Mouse (Mus musculus) liver, postnatal 0 days (tissue): ENCODE data around the gene Nucb1. TPM values are rescaled to one million over a fixed set of nuclear protein-coding genes. Genes with fewer than 3 reads are reported as not detected.
"Not testable (repeated sequence)": the region's sequence is repeated elsewhere in the genome, so short reads cannot be mapped to it uniquely, and the experiment has no call there.

Experiments
- ATAC-seq: fragments of 200-750 bp; cut with Nextera tagmentation; 2 replicates; pipeline ENCODE4 v1.8.0; 2017; ENCODE audit warnings: mild to moderate bottlenecking, moderate library complexity
- DNase-seq: peaks from one replicate; pipeline ENCODE4 v3.0.0-alpha.2; 2016
- H3K27ac ChIP-seq: fragments of 300-500 bp; sonication (generic); 2 replicates; pipeline ENCODE4 v1.5.1; 2014; ENCODE audit warnings: antibody characterized with exemption, moderate library complexity, mild to moderate bottlenecking, low read depth
- H3K27me3 ChIP-seq: fragments of 300-500 bp; sonication (generic); 2 replicates; pipeline ENCODE4 v1.6.1; 2014; ENCODE audit warnings: low read length, control low read depth, mixed read lengths; ENCODE audit not compliant: insufficient read depth
- H3K36me3 ChIP-seq: fragments of 300-500 bp; sonication (generic); replicated peaks from 2 replicates; pipeline ENCODE4 v1.6.1; 2014; ENCODE audit warnings: mild to moderate bottlenecking, control low read depth, low read length, moderate library complexity, mixed read lengths; ENCODE audit not compliant: insufficient read depth
- H3K4me1 ChIP-seq: fragments of 300-500 bp; sonication (generic); 2 replicates; pipeline ENCODE4 v1.6.1; 2014; ENCODE audit warnings: antibody characterized with exemption, mild to moderate bottlenecking, control low read depth; ENCODE audit not compliant: insufficient read depth
- H3K4me2 ChIP-seq: fragments of 300-500 bp; sonication (generic); 2 replicates; pipeline ENCODE4 v1.6.1; 2014; ENCODE audit warnings: low read depth, mild to moderate bottlenecking, low read length, moderate library complexity, mixed read lengths
- H3K4me3 ChIP-seq: fragments of 300-500 bp; sonication (generic); 2 replicates; pipeline ENCODE4 v1.5.1; 2014; ENCODE audit warnings: low read depth, low read length
- H3K9ac ChIP-seq: fragments of 300-500 bp; sonication (generic); replicated peaks from 2 replicates; pipeline ENCODE4 v1.6.1; 2014; ENCODE audit warnings: mild to moderate bottlenecking, moderate library complexity
- H3K9me3 ChIP-seq: fragments of 300-500 bp; sonication (generic); 2 replicates; pipeline ENCODE4 v1.6.1; 2016; ENCODE audit warnings: mild to moderate bottlenecking, control low read depth, low read length, mixed read lengths
- CTCF ChIP-seq: sonication (generic); IDR thresholded peaks from 2 replicates; pipeline ENCODE4 v1.5.1; 2016; ENCODE audit warnings: antibody characterized with exemption, low read depth
- EP300 ChIP-seq: IDR thresholded peaks from 2 replicates; pipeline ENCODE4 v1.6.1; 2016; ENCODE audit warnings: antibody characterized with exemption, low read depth, mild to moderate bottlenecking
- WGBS: fragments of 180-500 bp; shearing (Covaris S2); extraction: QIAGEN DNeasy Blood & Tissue Kit; methylation state at CpG from one replicate; pipeline ENCODE4 v1.1.7; 2014; ENCODE audit not compliant: insufficient replicate concordance; 5-methylcytosine and 5-hydroxymethylcytosine counted together
- polyA plus RNA-seq: library from polyadenylated mRNA; unstranded; fragments of >200 nt; fragmentation: Nextera tagmentation; extraction: Ambion mirVana; gene quantifications from 2 replicates; pipeline ENCODE4 v1.2.1, GENCODE M21; 2015

The Nucb1 gene
- polyA plus RNA-seq, 1 experiment from 2014 or later = 103 TPM

- DNase-seq = peak; percentile 38
- WGBS = 7% methylated on average over 28 of the region's 29 CpGs
- peak overlapping the region; percentile 58; the same call in 1 of the 2 replicates for H3K9ac ChIP-seq
Observed at GRCm38 (mm10) chr7:45538163-45539041, 28.2 kb upstream of the Nucb1 start.

GRCm38 (mm10) chr7:45537602-45538001, 27.4 kb upstream of the Nucb1 start:
- Histone ChIP-seq H3K27ac (no peak overlapping the region), H3K9me3 (no peaks in the 10 kb centered on the region), H3K4me3 (no peak overlapping the region), H3K27me3 (no peaks in the 10 kb centered on the region), H3K9ac (no peak overlapping the region), H3K4me1 (peaks cover 15% of the 10 kb centered on the region; the same call in 1 of the 2 replicates), H3K4me2 (peak overlapping the region; percentile 77), H3K36me3 (no peaks in the 10 kb centered on the region)
- TF ChIP-seq CTCF (no peak), EP300 (no peak)
- 83% methylated on average over 10 of the region's 10 CpGs for WGBS
- ATAC-seq = no peak
- no peak for DNase-seq

More at GRCm38 (mm10) chr7:45538163-45539041, 28.2 kb upstream of the Nucb1 start:
- Histone ChIP-seq H3K4me2 (peak overlapping the region; percentile 77), H3K27me3 (no peaks in the 10 kb centered on the region), H3K27ac (no peak overlapping the region), H3K9me3 (no peaks in the 10 kb centered on the region), H3K36me3 (no peaks in the 10 kb centered on the region), H3K4me3 (peak overlapping the region; percentile 38), H3K4me1 (peaks cover 15% of the 10 kb centered on the region; the same call in 1 of the 2 replicates)
- TF ChIP-seq CTCF (peak; percentile 41), EP300 (no peak)
- peak; percentile 83 for ATAC-seq

- H3K27me3 ChIP-seq = no peaks in the 10 kb centered on the region
- no peak for ATAC-seq
- WGBS = 74% methylated on average over 1 of the region's 1 CpGs
- H3K36me3 ChIP-seq = no peaks in the 10 kb centered on the region
- TF ChIP-seq CTCF = 0 out of 2 replicates have a peak, but pooled peaks have one; percentile 24
- no peak for TF ChIP-seq EP300
- H3K27ac ChIP-seq = no peak overlapping the region
- no peak for DNase-seq
- H3K9ac ChIP-seq = no peak overlapping the region
- no peaks in the 10 kb centered on the region for H3K9me3 ChIP-seq
- no peak overlapping the region for H3K4me2 ChIP-seq
- H3K4me1 ChIP-seq = peaks cover 17% of the 10 kb centered on the region
- no peak overlapping the region for H3K4me3 ChIP-seq
Observed at GRCm38 (mm10) chr7:45535676-45536075, 25.5 kb upstream of the Nucb1 start.

GRCm38 (mm10) chr7:45530643-45531042, 20.4 kb upstream of the Nucb1 start:
- H3K36me3 ChIP-seq = no peaks in the 10 kb centered on the region
- H3K4me1 ChIP-seq = peaks cover 14% of the 10 kb centered on the region
- no peaks in the 10 kb centered on the region for H3K27me3 ChIP-seq
- no peak overlapping the region for H3K4me2 ChIP-seq
- TF ChIP-seq EP300 = no peak
- no peak for TF ChIP-seq CTCF
- H3K27ac ChIP-seq = no peak overlapping the region
- DNase-seq = no peak
- no peak overlapping the region for H3K4me3 ChIP-seq
- H3K9ac ChIP-seq = no peak overlapping the region
- WGBS = 45% methylated on average over 2 of the region's 2 CpGs
- ATAC-seq = no peak
- H3K9me3 ChIP-seq = no peaks in the 10 kb centered on the region

- H3K27ac ChIP-seq = no peak overlapping the region
- H3K36me3 ChIP-seq = peaks cover 3% of the 10 kb centered on the region; the same call in 1 of the 2 replicates
- peaks cover 17% of the 10 kb centered on the region for H3K4me1 ChIP-seq
- TF ChIP-seq CTCF (no peak), EP300 (no peak)
- DNase-seq = no peak
- H3K9ac ChIP-seq = no peak overlapping the region
- no peak overlapping the region; the same call in 1 of the 2 replicates for H3K4me2 ChIP-seq
- no peaks in the 10 kb centered on the region for H3K27me3 ChIP-seq
- WGBS = 4% methylated on average over 6 of the region's 6 CpGs
- no peak for ATAC-seq
- no peaks in the 10 kb centered on the region for H3K9me3 ChIP-seq
- H3K4me3 ChIP-seq = no peak overlapping the region
Observed at GRCm38 (mm10) chr7:45529461-45529860, 19.3 kb upstream of the Nucb1 start.

GRCm38 (mm10) chr7:45527169-45527568, 17.0 kb upstream of the Nucb1 start:
- Histone ChIP-seq H3K4me1 (peaks cover 28% of the 10 kb centered on the region), H3K4me3 (peak overlapping the region; percentile 86), H3K27ac (peak overlapping the region; percentile 98)

More at GRCm38 (mm10) chr7:45527169-45527568, 17.0 kb upstream of the Nucb1 start:
- WGBS = 76% methylated on average over 6 of the region's 6 CpGs
- H3K9ac ChIP-seq = peak overlapping the region; percentile 96
- DNase-seq, H3K27me3 ChIP-seq, ATAC-seq, H3K9me3 ChIP-seq: not testable (repeated sequence)
- peak overlapping the region; percentile 73 for H3K4me2 ChIP-seq
- peaks cover 22% of the 10 kb centered on the region for H3K36me3 ChIP-seq
